Mouse (Mus musculus) C2C12 (cell line): ENCODE data around the gene Tmem45b. TPM values are rescaled to one million over a fixed set of nuclear protein-coding genes. Genes with fewer than 3 reads are reported as not detected.
"Not testable (repeated sequence)": the region's sequence is repeated elsewhere in the genome, so short reads cannot be mapped to it uniquely, and the experiment has no call there.

Experiments used
- H3K27me3 ChIP-seq: one replicate; pipeline ENCODE4 v1.6.1; 2011; ENCODE audit not compliant: control insufficient read depth, insufficient read depth, insufficient read length
- H3K36me3 ChIP-seq: one replicate; pipeline ENCODE4 v1.6.1; 2011; ENCODE audit not compliant: control insufficient read depth, insufficient read depth
- H3K4me3 ChIP-seq: one replicate; pipeline ENCODE4 v1.5.1; 2011; ENCODE audit warnings: mild to moderate bottlenecking, control low read depth; ENCODE audit not compliant: poor library complexity, insufficient read depth, severe bottlenecking
- H3K79me2 ChIP-seq: one replicate; pipeline ENCODE4 v1.6.1; 2011; ENCODE audit not compliant: control insufficient read depth, insufficient read depth
- H3K79me3 ChIP-seq: one replicate; pipeline ENCODE4 v1.6.1; 2011; ENCODE audit warnings: low read depth, control low read depth
- H3ac ChIP-seq: one replicate; pipeline ENCODE3; 2011; ENCODE audit warnings: low read depth; ENCODE audit not compliant: control insufficient read depth, insufficient read length
- CEBPB ChIP-seq: IDR thresholded peaks from one replicate; pipeline ENCODE4 v1.6.1; 2011; ENCODE audit warnings: low read depth, mild to moderate bottlenecking, control low read depth, moderate library complexity
- CTCF ChIP-seq: IDR thresholded peaks from one replicate; pipeline ENCODE4 v1.5.1; 2011; ENCODE audit not compliant: control insufficient read depth, insufficient read depth, insufficient read length
- FOSL1 ChIP-seq: IDR thresholded peaks from one replicate; pipeline ENCODE4 v1.8.0; 2011; ENCODE audit warnings: mild to moderate bottlenecking, low read length; ENCODE audit not compliant: poor library complexity, insufficient read depth, severe bottlenecking
- MAX ChIP-seq: IDR thresholded peaks from one replicate; pipeline ENCODE4 v1.6.1; 2011; ENCODE audit warnings: mild to moderate bottlenecking, control low read depth
- MYOD1 ChIP-seq: IDR thresholded peaks from one replicate; pipeline ENCODE4 v1.6.1; 2011; ENCODE audit warnings: low read depth; ENCODE audit not compliant: control insufficient read depth, insufficient read length
- MYOG ChIP-seq: IDR thresholded peaks from one replicate; pipeline ENCODE4 v1.6.1; 2011; ENCODE audit not compliant: control insufficient read depth, insufficient read length; ENCODE audit errors: extremely low read depth
- USF1 ChIP-seq: IDR thresholded peaks from one replicate; pipeline ENCODE4 v1.6.1; 2011; ENCODE audit warnings: low read depth, mild to moderate bottlenecking, control low read depth, moderate library complexity
- long read RNA-seq, 2 experiments: library from polyadenylated mRNA; unstranded; transcript quantifications; one replicate each; pipeline ENCODE4 v2.0.0; 2019 to 2020
- polyA plus RNA-seq: library from polyadenylated mRNA; unstranded; fragments of >200 nt; fragmentation: generic; extraction: Trizol; gene quantifications from one replicate; pipeline ENCODE4 v1.2.1, GENCODE M21; 2012; ENCODE audit warnings: missing spikeins

The Tmem45b gene
- polyA plus RNA-seq, result not detected
- long read RNA-seq, experiment 1, result 0 reads
- long read RNA-seq, experiment 2, result 0 reads

DNA sequence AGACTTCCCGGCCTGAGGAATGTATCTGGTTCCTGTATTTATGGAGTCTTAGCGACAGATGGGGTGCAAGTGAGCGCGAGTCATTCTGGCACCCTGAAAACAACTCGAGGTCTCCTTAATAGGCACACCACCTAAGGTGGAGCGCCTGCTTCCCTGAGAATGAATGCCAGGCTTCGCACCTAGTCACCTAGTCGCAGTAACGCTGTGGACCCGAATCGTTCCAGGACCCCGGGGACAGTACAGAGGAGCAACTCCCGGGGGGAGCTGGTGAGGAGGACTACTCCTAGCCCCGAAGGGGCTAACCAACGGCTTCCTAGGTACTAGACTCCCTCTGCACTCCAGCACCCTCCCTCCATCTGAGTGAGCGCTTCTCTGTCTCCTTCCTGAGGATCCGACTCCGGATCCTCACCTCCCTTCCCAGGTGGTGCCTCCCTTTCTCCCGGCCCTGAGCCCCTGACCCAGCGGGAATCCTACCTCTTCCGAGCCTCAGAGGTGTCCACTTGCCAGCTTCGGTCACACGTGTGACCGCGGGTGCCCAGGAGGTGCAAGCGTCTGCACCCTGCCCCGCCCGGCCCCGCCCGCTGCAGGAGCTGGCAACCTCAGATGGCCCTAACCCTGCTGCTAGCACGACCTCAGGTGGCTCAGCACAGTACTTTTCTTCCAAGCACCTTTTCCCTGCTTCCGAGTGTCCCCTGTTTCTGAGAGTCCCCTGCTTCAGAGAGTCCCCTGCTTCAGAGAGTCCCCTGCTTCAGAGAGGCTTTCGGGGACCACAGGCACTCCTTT, at the start of gene Tmem45b:
Gene Tmem45b (minus strand): TSS at position 771 of the 783 bp plus-strand sequence.
- Histone ChIP-seq H3ac (no peak within 1 kb of the TSS), H3K27me3 (peaks cover 23% of the 10 kb centered on the region), H3K36me3 (no peaks in the 10 kb centered on the region), H3K4me3 (no peak within 1 kb of the TSS), H3K79me2 (no peaks in the 10 kb centered on the region), H3K79me3 (no peaks in the 10 kb centered on the region)
- TF ChIP-seq FOSL1, result no peak
- no peak for TF ChIP-seq CEBPB
- no peak for TF ChIP-seq USF1

DNA sequence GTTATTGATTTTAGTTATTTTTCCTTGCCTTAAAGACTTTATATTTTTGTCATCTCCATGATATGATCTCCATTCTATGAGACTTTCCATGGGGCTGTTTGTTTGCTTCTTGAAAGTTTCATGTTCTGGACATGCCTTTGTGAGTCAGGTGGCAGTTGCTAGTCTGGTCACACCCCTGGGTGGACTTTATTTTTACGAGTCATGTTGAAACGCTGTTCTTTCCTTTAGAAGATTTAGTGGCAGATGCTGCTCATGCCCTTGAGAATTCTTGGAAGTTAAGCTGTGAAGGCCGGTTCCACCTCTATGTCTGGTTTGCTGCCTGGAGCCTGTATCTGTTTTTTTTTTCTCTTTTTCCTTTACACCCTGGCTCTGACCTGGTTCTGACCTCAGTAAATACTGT, 43.9 kb upstream of the Tmem45b start:
- Histone ChIP-seq H3K4me3 (no peak overlapping the region), H3ac (no peak overlapping the region), H3K79me2 (no peaks in the 10 kb centered on the region), H3K27me3 (no peaks in the 10 kb centered on the region), H3K79me3 (no peaks in the 10 kb centered on the region), H3K36me3 (no peaks in the 10 kb centered on the region)
- TF ChIP-seq CEBPB (no peak), MYOG (no peak), USF1 (no peak), FOSL1 (no peak), MAX (no peak), CTCF (no peak), MYOD1 (no peak)

- H3K4me3 ChIP-seq, H3K36me3 ChIP-seq, H3K79me3 ChIP-seq, H3K79me2 ChIP-seq, H3K27me3 ChIP-seq, H3ac ChIP-seq: not testable (repeated sequence)
Measured at GRCm38 (mm10) chr9:31501221-31501620, 37.0 kb upstream of the Tmem45b start.

DNA sequence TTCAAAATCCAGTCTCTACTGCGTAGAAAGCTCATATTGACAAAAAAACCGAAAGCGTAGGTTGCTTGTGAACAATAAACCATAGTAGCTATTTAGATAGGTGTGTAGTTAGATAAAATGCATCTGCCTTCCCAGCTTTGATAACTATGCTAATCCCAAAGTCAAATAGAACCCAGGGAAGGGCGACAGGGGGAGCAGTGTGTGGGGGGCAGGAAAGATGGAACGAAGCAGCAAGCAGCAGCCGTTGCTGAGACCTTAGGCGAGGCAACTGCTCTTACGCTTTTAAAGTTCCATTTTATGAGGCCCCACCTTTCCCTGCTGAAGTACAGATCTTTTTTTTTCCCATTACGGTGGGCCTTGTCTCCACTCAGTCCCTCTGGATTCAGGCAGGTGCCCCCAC, 1.1 kb downstream of the Tmem45b start:
- Histone ChIP-seq H3K27me3 (peaks cover 23% of the 10 kb centered on the region), H3K4me3 (no peak overlapping the region), H3K79me2 (no peaks in the 10 kb centered on the region), H3K36me3 (no peaks in the 10 kb centered on the region), H3K79me3 (no peaks in the 10 kb centered on the region), H3ac (no peak overlapping the region)
- TF ChIP-seq USF1 (no peak), MAX (no peak), MYOG (no peak), CTCF (no peak), CEBPB (no peak)

DNA sequence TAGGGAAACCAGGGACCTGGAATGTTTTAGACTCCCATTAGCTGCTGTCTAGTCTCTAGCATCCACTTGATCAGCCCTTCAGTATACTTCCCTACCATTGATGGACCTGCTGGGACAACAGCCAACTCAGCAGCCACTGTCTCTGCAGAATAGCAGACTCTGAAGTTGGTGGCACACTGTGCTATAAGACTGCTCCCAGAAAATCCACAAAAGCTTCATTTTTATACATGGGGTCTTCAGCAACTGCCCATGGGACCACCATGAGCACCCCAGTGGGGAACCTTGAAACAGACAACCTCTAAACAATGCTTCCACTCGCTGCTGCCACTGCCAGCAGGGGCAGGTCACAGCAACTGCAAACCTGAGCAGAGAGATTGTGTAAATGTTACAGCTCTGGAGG, 9.9 kb downstream of the Tmem45b start:
- H3K79me2 ChIP-seq, result no peaks in the 10 kb centered on the region
- H3K36me3 ChIP-seq, result no peaks in the 10 kb centered on the region
- no peaks in the 10 kb centered on the region for H3K79me3 ChIP-seq
- H3K27me3 ChIP-seq, result peaks cover 9% of the 10 kb centered on the region
- no peak overlapping the region for H3ac ChIP-seq
- no peak for TF ChIP-seq CTCF
- TF ChIP-seq CEBPB, result no peak
- TF ChIP-seq MYOG, result no peak
- TF ChIP-seq MAX, result no peak
- TF ChIP-seq USF1, result no peak
- no peak for TF ChIP-seq MYOD1
- TF ChIP-seq FOSL1, result no peak
- no peak overlapping the region for H3K4me3 ChIP-seq

GRCm38 (mm10) chr9:31452166-31452565, 12.1 kb downstream of the Tmem45b start:
- no peak overlapping the region for H3K4me3 ChIP-seq
- no peaks in the 10 kb centered on the region for H3K79me2 ChIP-seq
- peaks cover 9% of the 10 kb centered on the region for H3K27me3 ChIP-seq
- H3K36me3 ChIP-seq, result no peaks in the 10 kb centered on the region
- TF ChIP-seq MAX (no peak), MYOG (no peak), CEBPB (no peak), USF1 (no peak), CTCF (no peak), FOSL1 (no peak), MYOD1 (no peak)
- H3K79me3 ChIP-seq, result no peaks in the 10 kb centered on the region
- H3ac ChIP-seq, result no peak overlapping the region
